Mouse (Mus musculus): ENCODE measurements around the gene Hoxa5.

- TF ChIP-seq GABPA (IDR thresholded peaks at IDR 0.05; ENCODE audit: insufficient replicate concordance, low read depth, low read length) (no peak), MAZ (IDR thresholded peaks at IDR 0.05; ENCODE audit: low read depth, low read length) (no peak), NRF1 (IDR thresholded peaks at IDR 0.05; ENCODE audit: low read depth, low read length) (no peak), CTCF (conservative IDR thresholded peaks at IDR 0.05 in 1 of 2, IDR thresholded peaks at IDR 0.05 in 1 of 2; ENCODE audit: low read depth in 2 of 2, low read length in 2 of 2) (no peak)
Measured at GRCm38 (mm10) chr6:52189909-52190308, 14.5 kb downstream of the Hoxa5 start.
